Mouse (Mus musculus) olfactory bulb, adult 2 months (tissue): Measurements from ENCODE around the gene Sptbn2.

ENCODE experiments used
- CTCF ChIP-seq: fragments of 200-500 bp; IDR thresholded peaks from 2 replicates; pipeline ENCODE4 v1.5.1; 2012; ENCODE audit warnings: low read depth, mild to moderate bottlenecking, low read length, moderate library complexity; ENCODE audit not compliant: insufficient read depth
- POLR2A ChIP-seq: fragments of 200-500 bp; IDR thresholded peaks from 2 replicates; pipeline ENCODE4 v1.6.1; 2012; ENCODE audit warnings: mild to moderate bottlenecking, low read depth, low read length, moderate library complexity; ENCODE audit not compliant: insufficient read depth

GRCm38 (mm10) chr19:4716756-4717155, 5.8 kb downstream of the Sptbn2 start:
- TF ChIP-seq POLR2A (no peak), CTCF (no peak)
